Mouse (Mus musculus) erythroblast, embryonic 14.5 days (primary cell): ENCODE measurements around the gene Rora.

Experiments
- GATA1 ChIP-seq: IDR thresholded peaks from 2 replicates; pipeline ENCODE4 v1.6.1; 2012; ENCODE audit warnings: low read length, inconsistent platforms, mixed read lengths
- TAL1 ChIP-seq: IDR thresholded peaks from 3 replicates; pipeline ENCODE4 v1.6.1; 2012; ENCODE audit warnings: low read length, inconsistent platforms, mixed read lengths

GRCm38 (mm10) chr9:69141859-69142258 lies 488.3 kb downstream of the Rora start:
- no peak for TF ChIP-seq GATA1
- no peak for TF ChIP-seq TAL1
